Mouse (Mus musculus): ENCODE results near the gene Cngb1. TPM values are rescaled to one million over a fixed set of nuclear protein-coding genes. Genes with fewer than 3 reads are reported as not detected.

Cngb1 gene
- polyA plus RNA-seq, 1 experiment from 2014 or later = 0.43 TPM

DNA sequence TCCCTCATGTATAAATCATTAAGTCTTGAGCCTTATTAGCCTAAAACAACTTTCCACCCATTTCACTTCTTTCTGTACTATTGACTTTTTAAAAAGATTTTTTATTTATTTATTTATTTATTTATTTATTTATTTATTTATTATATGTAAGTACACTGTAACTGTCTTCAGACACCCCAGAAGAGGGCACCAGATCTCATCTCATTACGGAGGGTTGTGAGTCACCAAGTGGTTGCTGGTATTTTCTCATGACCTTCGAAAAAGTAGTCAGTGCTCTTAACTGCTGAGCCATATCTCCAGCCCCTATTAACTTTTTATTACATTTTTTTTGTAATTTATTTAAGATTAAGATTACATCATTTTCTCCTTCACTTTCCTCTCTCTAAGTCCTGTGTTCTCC is 8.3 kb upstream of the Cngb1 start:
- no peak overlapping the region for H3K9ac ChIP-seq
- no peak for ATAC-seq
- H3K27me3 ChIP-seq = peaks cover 8% of the 10 kb centered on the region
- 78% methylated on average over 2 of the region's 2 CpGs for WGBS
- no peak overlapping the region for H3K4me3 ChIP-seq
- peaks cover 13% of the 10 kb centered on the region for H3K4me1 ChIP-seq
- H3K9me3 ChIP-seq (replicated peaks) = no peaks in the 10 kb centered on the region
- no peak overlapping the region for H3K4me2 ChIP-seq
- no peak overlapping the region for H3K27ac ChIP-seq
- H3K36me3 ChIP-seq (ENCODE audit: poor library complexity, severe bottlenecking) = no peaks in the 10 kb centered on the region

DNA sequence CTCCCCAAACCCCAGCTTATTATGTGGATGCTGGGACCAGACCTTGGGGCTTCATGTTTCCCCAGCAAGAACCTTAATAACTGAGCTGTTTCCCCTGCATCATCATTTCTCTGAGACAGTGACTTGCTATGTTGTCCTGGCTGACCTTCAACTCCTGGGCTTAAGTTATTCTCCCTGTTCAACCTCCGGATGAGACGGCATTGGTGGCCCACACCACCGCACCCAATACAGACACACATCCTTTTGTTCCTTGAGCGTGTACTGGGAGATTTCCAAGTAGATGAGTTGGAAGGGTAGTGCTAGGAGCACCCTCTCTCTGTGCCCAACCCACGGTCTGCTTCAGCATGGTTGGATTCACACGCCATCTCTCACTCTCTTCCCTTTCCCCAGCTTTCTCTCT is 7.5 kb upstream of the Cngb1 start:
- Histone ChIP-seq H3K4me2 (no peak overlapping the region), H3K9me3 (replicated peaks) (no peaks in the 10 kb centered on the region), H3K27ac (no peak overlapping the region), H3K4me3 (no peak overlapping the region), H3K36me3 (ENCODE audit: poor library complexity, severe bottlenecking) (no peaks in the 10 kb centered on the region), H3K27me3 (0 out of 2 replicates have a peak, but pooled peaks cover 4% of the 10 kb centered on the region), H3K4me1 (peaks cover 13% of the 10 kb centered on the region), H3K9ac (no peak overlapping the region)
- 87% methylated on average over 6 of the region's 6 CpGs for WGBS
- no peak for ATAC-seq

- no peak overlapping the region for H3K9ac ChIP-seq
- peaks cover 13% of the 10 kb centered on the region for H3K4me1 ChIP-seq
- no peak overlapping the region for H3K27ac ChIP-seq
- WGBS = 74% methylated on average over 18 of the region's 18 CpGs
- H3K9me3 ChIP-seq (replicated peaks) = no peaks in the 10 kb centered on the region
- H3K4me2 ChIP-seq = no peak overlapping the region
- H3K4me3 ChIP-seq = no peak overlapping the region
- 0 out of 2 replicates have a peak, but pooled peaks cover 4% of the 10 kb centered on the region for H3K27me3 ChIP-seq
- ATAC-seq = no peak
- no peaks in the 10 kb centered on the region for H3K36me3 ChIP-seq (ENCODE audit: poor library complexity, severe bottlenecking)
Observed at GRCm38 (mm10) chr8:95312836-95313235, 6.5 kb upstream of the Cngb1 start.

DNA sequence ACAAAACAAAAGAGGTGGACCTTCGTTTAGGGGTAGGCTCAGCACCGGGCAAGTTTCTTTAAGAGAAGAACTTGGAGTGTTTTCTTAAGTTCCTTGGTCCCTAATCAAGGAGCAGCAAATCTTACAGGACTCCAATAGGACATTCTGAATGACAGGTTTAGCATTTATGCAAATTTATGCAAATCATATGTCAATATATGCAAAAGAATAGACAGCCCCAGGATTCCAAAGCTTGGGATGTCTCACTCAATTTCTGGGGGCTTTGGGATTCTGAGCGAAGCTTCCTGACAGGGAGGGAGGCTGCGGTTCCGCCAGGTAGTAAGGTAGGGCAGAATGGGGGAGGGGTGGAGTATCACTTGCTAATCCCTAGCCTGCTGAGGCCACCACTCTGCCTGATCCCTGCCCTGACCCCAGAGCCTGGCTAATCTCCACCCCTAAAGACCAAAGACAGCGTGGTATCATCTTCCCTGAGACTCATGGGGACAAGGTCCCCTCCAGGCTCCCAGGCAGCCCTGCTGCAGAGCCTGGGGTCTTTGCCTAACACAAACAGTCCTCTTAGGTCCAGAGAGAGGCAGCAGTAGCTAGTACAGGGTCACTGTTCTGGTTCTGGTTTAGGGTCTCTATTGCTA is 4.1 kb upstream of the Cngb1 start, which contains the start of gene Tepp:
Tepp (plus strand) TSS at position 225 of the 629 bp plus-strand sequence.
- Histone ChIP-seq H3K4me1 (peaks cover 13% of the 10 kb centered on the region), H3K27ac (no peak within 1 kb of the TSS), H3K4me2 (no peak within 1 kb of the TSS), H3K36me3 (ENCODE audit: poor library complexity, severe bottlenecking) (no peaks in the 10 kb centered on the region), H3K4me3 (no peak within 1 kb of the TSS), H3K27me3 (0 out of 2 replicates have a peak, but pooled peaks cover 4% of the 10 kb centered on the region), H3K9ac (no peak within 1 kb of the TSS), H3K9me3 (replicated peaks) (no peaks in the 10 kb centered on the region)
- 13% methylated on average over 6 of the region's 6 CpGs for WGBS
- ATAC-seq = peak; percentile 72

DNA sequence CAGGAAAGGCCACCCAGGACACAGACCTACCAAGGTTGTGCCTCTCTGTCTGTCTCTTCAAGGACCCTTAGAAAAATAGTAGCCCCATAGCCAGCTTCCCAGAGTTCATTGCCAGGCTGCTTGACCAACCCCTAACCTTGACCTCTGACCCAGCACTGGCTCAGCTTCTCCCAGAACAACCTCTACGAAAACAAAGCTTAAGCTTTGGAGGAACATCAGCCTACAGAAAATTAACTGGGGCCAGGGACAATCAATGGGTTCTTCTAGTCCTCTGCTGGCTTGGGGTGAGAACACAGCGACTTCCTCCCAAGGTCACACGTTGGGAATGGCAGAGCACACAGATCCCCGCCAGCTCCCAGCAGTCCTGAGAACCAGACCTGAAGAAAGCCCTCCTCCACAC is 859 bp downstream of the Cngb1 start:
- WGBS = 74% methylated on average over 4 of the region's 4 CpGs
- Histone ChIP-seq H3K27me3 (no peaks in the 10 kb centered on the region), H3K27ac (no peak overlapping the region)

DNA sequence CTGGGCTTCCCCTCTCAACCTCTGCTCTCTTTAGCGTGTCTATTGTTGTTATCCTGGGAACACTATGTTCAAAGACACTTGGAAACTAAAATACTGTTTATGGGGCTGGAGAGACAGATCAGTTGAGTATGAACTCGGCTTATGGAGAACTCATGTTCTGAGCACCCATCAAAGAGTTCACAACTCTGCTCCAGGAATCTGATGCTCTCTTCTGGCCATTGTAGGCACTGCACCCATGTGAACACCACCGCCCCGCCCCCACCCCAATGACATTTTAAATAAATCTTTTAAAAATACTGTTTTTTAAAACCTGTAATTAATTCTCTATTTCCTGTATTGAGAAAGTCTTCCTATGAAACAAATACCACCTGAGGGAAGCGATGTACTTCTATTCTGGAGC is 4.0 kb downstream of the Cngb1 start:
- Histone ChIP-seq H3K36me3 (ENCODE audit: poor library complexity, severe bottlenecking) (no peaks in the 10 kb centered on the region), H3K27me3 (no peaks in the 10 kb centered on the region), H3K9me3 (replicated peaks) (no peaks in the 10 kb centered on the region), H3K4me1 (no peaks in the 10 kb centered on the region), H3K9ac (no peak overlapping the region), H3K4me3 (no peak overlapping the region), H3K4me2 (no peak overlapping the region), H3K27ac (no peak overlapping the region)
- 25% methylated on average over 5 of the region's 5 CpGs for WGBS
- ATAC-seq = no peak

More for the DNA sequence above, 859 bp downstream of the Cngb1 start:
- Histone ChIP-seq H3K9me3 (replicated peaks) (no peaks in the 10 kb centered on the region), H3K9ac (no peak overlapping the region), H3K4me1 (peaks cover 4% of the 10 kb centered on the region), H3K4me2 (no peak overlapping the region), H3K36me3 (ENCODE audit: poor library complexity, severe bottlenecking) (no peaks in the 10 kb centered on the region), H3K4me3 (no peak overlapping the region)
- ATAC-seq = no peak

DNA sequence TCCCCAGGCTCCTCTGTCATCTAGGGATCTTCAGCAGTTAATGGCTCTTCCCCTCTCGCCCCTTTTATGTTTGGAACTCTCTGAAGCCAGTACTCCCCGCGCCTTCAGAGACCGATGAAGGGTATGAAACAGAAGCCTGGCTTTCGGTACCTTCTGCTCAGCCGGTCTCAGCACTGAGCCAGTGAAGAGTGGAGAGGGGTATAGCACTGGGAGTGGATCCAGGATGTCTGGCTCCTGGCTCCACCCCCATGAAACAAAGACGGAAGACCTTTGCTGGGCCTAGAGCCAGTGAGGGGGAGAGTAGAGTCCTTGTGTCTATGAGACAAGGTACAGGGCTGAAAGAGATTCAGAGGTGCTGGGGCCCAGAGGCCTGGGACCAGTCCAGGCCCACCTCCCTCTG is 12.5 kb downstream of the Cngb1 start:
- Histone ChIP-seq H3K4me1 (peaks cover 11% of the 10 kb centered on the region; the same call in 1 of the 2 replicates), H3K4me2 (no peak overlapping the region), H3K9me3 (replicated peaks) (no peaks in the 10 kb centered on the region), H3K27me3 (no peaks in the 10 kb centered on the region), H3K9ac (no peak overlapping the region), H3K4me3 (no peak overlapping the region), H3K36me3 (ENCODE audit: poor library complexity, severe bottlenecking) (no peaks in the 10 kb centered on the region), H3K27ac (no peak overlapping the region)
- WGBS = 70% methylated on average over 7 of the region's 7 CpGs
- ATAC-seq = peak; percentile 68

GRCm38 (mm10) chr8:95293172-95293571 is 13.2 kb downstream of the Cngb1 start:
- 82% methylated on average over 11 of the region's 11 CpGs for WGBS
- Histone ChIP-seq H3K4me3 (no peak overlapping the region), H3K4me1 (peaks cover 11% of the 10 kb centered on the region; the same call in 1 of the 2 replicates), H3K9ac (no peak overlapping the region), H3K9me3 (replicated peaks) (no peaks in the 10 kb centered on the region), H3K27ac (no peak overlapping the region), H3K27me3 (no peaks in the 10 kb centered on the region), H3K36me3 (ENCODE audit: poor library complexity, severe bottlenecking) (no peaks in the 10 kb centered on the region), H3K4me2 (no peak overlapping the region)
- no peak for ATAC-seq

DNA sequence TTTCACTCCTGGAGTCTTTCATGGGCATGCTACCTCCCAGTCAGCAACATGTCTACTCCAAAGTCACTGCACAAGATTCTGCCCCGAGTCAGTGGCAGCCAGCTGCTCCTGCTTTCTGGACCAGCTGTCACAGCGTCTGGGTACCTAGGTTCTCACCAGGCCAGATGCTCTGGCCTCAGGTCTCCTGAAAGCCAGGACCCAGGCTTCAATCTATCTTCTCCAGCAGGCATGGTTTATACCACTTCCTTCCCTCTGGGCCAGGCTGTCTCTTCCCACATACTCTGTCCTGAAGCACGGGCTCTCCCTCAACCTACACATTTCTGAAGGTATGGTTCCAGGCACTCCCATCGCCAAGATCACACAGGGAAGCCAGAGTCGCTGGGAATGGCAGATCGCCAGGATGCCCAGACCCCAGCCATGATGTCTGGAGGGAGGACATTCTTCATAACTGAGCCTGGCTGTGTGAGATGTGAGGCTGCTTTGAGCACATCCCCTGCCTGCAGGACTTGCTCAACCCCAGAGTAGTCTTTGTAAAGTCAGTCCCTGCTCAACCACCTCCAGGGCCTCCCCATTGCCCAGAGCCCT is 17.2 kb downstream of the Cngb1 start:
- no peak overlapping the region for H3K4me3 ChIP-seq
- H3K36me3 ChIP-seq (ENCODE audit: poor library complexity, severe bottlenecking) = no peaks in the 10 kb centered on the region
- no peaks in the 10 kb centered on the region for H3K9me3 ChIP-seq (replicated peaks)
- peaks cover 11% of the 10 kb centered on the region; the same call in 1 of the 2 replicates for H3K4me1 ChIP-seq
- no peak overlapping the region for H3K27ac ChIP-seq
- no peak overlapping the region for H3K4me2 ChIP-seq
- no peak for ATAC-seq
- WGBS = 75% methylated on average over 6 of the region's 6 CpGs
- no peaks in the 10 kb centered on the region for H3K27me3 ChIP-seq
- no peak overlapping the region for H3K9ac ChIP-seq

GRCm38 (mm10) chr8:95281493-95281892 is 24.9 kb downstream of the Cngb1 start:
- 52% methylated on average over 5 of the region's 5 CpGs for WGBS
- no peak overlapping the region for H3K9ac ChIP-seq
- no peak overlapping the region for H3K4me3 ChIP-seq
- no peak overlapping the region for H3K4me2 ChIP-seq
- H3K9me3 ChIP-seq (replicated peaks) = no peaks in the 10 kb centered on the region; the same call in 1 of the 2 replicates
- ATAC-seq = no peak
- no peak overlapping the region for H3K27ac ChIP-seq
- H3K4me1 ChIP-seq = peaks cover 6% of the 10 kb centered on the region; the same call in 1 of the 2 replicates
- no peaks in the 10 kb centered on the region for H3K27me3 ChIP-seq
- no peaks in the 10 kb centered on the region for H3K36me3 ChIP-seq (ENCODE audit: poor library complexity, severe bottlenecking)

DNA sequence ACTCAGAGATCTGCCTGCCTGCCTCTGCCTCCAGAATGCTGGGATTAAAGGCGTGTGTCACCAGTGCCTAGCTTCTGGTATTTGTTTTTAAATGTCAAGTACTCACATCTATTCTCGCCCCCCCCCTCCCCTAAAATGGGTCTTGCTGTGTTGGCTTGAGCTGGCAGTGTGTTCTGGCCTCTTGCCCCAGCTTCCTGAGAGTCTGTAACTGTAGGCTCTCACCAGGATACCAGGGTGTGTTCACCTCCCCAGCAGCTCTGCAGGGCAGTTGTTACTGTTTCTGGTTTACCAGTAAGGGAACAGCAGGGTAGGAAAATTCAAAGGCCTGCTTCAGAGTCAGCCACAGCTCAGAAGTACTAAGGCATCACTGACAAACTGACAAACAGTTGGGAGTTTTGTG is 33.5 kb downstream of the Cngb1 start:
- H3K36me3 ChIP-seq (ENCODE audit: poor library complexity, severe bottlenecking) = no peaks in the 10 kb centered on the region
- ATAC-seq = no peak
- WGBS = 34% methylated on average over 2 of the region's 2 CpGs
- H3K9me3 ChIP-seq (replicated peaks) = no peaks in the 10 kb centered on the region; the same call in 1 of the 2 replicates
- no peak overlapping the region for H3K4me3 ChIP-seq
- H3K27me3 ChIP-seq = no peaks in the 10 kb centered on the region
- H3K27ac ChIP-seq = no peak overlapping the region
- no peak overlapping the region for H3K9ac ChIP-seq
- no peak overlapping the region for H3K4me2 ChIP-seq
- H3K4me1 ChIP-seq = no peaks in the 10 kb centered on the region

DNA sequence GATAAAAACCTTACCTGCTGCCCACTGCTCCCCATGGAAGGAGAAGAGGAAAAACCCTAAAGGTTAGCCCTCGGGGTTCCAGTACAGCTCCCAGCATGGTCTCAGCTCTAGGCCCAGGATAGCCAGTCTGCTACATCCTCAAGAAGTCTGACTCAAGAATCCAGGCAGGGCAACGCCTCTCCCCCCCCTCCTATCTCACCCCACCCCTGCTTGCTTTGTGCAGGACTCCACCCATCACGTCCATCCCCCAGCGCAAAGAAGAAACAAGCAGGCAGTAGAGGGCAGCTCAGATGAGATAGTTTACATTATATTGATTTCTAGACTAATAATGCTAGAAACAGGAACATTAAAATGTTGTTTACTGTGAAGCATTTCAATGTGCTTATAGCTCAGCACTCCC is 34.5 kb downstream of the Cngb1 start:
- WGBS = 24% methylated on average over 4 of the region's 4 CpGs
- no peaks in the 10 kb centered on the region for H3K36me3 ChIP-seq (ENCODE audit: poor library complexity, severe bottlenecking)
- no peaks in the 10 kb centered on the region for H3K4me1 ChIP-seq
- no peak for ATAC-seq
- no peak overlapping the region for H3K4me2 ChIP-seq
- no peaks in the 10 kb centered on the region; the same call in 1 of the 2 replicates for H3K9me3 ChIP-seq (replicated peaks)
- H3K9ac ChIP-seq = no peak overlapping the region
- no peak overlapping the region for H3K27ac ChIP-seq
- H3K4me3 ChIP-seq = no peak overlapping the region
- no peaks in the 10 kb centered on the region for H3K27me3 ChIP-seq

Measured in forebrain, embryonic 13.5 days (tissue).